Mouse (Mus musculus): ENCODE measurements around the gene Fam222b. TPM values are rescaled to one million over a fixed set of nuclear protein-coding genes. Genes with fewer than 3 reads are reported as not detected.

Gene Fam222b
- total RNA-seq, 2 experiments from 2014 or later, result 3.9 to 10.2 TPM

DNA sequence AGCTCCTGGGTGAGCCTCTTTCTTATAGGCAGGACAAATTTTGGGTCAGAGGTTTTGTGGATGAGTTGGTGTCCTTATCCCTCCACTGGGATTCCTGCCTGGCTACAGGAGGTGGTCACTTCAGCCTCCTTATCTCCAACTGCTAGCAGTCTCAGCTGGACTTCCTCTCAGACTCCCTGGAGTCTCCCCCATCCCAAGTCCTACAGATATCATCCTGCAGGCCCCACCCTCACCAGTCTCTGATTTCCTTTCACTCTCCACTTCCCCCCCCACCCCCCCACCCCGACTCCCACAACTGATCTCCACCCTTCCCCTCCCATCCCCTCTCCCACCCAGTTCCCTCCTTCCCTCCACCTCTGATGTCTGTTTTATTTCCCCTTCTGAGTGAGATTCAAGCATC lies 10.9 kb upstream of the Fam222b start:
- no peak for ATAC-seq (replicated peaks; ENCODE audit: low FRiP score, low TSS enrichment, poor library complexity, severe bottlenecking)

GRCm38 (mm10) chr11:78086925-78087479 lies 7.5 kb upstream of the Fam222b start:
- ATAC-seq (replicated peaks; ENCODE audit: low FRiP score, low TSS enrichment, poor library complexity, severe bottlenecking), result no peak

DNA sequence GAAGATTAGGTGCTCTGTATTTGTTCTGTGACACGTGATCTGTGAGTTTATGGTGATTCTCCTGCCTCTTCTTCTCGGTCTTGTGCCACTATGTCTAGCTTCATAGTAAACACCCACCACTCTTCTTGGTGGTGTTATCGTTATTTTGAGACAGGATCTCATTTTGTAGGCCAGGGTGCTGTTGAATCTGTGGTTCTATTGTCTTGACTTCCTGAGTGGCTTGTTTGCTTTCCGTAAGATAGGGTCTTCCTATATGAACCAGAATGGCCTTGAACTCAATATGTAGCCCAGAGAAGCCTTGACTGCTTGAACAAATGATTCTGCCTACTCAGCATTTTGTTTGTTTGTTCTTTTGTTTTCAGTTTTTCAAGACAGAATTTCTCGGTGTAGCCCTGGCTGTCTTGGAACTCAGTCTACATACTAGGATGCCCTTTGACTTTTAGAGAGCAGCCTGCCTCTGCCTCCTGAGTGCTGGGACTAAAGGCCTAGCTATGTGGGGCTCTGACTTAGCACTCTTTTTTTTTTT lies 6.6 kb upstream of the Fam222b start:
- ATAC-seq (replicated peaks; ENCODE audit: low FRiP score, low TSS enrichment, poor library complexity, severe bottlenecking), result no peak

GRCm38 (mm10) chr11:78094137-78094503 lies 340 bp upstream of the Fam222b start:
- no peak for ATAC-seq (replicated peaks; ENCODE audit: low FRiP score, low TSS enrichment, poor library complexity, severe bottlenecking)

DNA sequence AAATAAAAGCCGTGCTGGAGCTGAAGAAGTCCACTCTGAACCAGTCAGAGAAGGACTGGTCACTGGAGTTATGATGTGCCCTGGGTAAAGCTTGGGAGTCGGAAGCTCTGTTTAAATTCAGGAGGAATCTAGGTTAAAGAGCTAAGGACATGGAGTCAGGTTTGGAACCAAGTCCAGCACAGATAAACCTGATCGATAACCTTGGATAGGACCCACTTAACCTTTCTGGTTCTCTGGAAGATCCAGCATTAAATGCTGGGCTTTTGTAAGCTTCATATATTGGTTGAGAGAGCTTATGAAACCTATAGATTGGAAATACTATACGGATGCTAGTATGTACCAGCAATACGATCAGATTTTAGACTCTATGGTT lies 670 bp downstream of the Fam222b start:
- ATAC-seq (replicated peaks; ENCODE audit: low FRiP score, low TSS enrichment, poor library complexity, severe bottlenecking), result no peak

DNA sequence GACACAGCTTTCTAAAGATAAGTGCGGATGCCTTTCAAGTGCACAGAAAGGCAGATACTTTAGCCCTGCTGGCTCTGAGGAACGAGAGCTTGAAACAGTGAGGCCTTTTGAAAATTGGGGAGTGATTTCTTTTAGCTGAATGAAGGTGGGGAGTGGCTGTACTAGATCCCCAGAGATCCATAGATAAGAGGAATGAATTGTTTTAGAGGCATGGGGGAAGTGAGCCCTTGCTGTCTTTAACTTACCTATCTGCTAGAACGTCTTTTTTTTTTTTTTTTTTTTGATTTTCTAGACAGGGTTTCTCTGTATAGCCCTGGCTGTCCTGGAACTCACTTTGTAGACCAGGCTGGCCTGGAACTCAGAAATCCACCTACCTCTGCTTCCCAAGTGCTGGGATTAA lies 2.6 kb downstream of the Fam222b start:
- no peak for ATAC-seq (replicated peaks; ENCODE audit: low FRiP score, low TSS enrichment, poor library complexity, severe bottlenecking)

- ATAC-seq (replicated peaks; ENCODE audit: low FRiP score, low TSS enrichment, poor library complexity, severe bottlenecking), result no peak
Measured at GRCm38 (mm10) chr11:78100746-78101145, 6.3 kb downstream of the Fam222b start.

- ATAC-seq (replicated peaks; ENCODE audit: low FRiP score, low TSS enrichment, poor library complexity, severe bottlenecking), result no peak
Measured at GRCm38 (mm10) chr11:78102142-78102541, 7.7 kb downstream of the Fam222b start.

DNA sequence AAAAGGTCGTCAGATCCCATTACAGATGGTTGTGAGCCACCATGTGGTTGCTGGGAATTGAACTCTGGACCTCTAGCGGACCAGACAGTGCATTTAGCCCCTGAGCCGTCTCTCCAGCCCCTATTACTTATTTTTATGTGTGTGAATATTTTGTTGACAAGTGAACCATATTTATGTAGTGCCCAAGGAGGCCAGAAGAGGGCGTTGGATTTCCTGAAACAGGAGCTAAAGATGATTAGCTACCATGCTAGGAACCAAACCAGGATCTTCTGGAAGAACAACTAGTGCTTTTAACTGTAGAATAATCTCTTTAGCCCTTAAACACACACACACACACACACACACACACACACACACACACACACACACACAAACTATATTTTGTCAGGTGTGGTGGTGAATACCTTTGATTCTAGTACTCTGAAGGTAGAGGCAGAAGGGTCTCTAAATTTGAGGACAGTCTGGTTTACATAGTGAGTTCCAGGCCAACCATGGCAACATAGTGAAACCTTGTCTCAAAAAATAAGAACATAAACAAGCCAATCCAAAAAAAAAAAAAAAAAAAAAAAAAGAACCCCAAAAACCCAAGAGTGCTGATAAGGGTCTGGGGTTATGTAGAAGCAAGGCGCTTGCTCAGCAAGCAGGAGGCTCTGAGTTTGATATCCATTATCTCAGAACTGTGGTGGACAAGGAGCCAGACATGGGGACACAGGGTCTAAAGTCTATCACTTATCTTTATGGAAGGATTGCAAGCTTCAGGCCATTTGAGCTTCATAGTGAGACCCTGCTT lies 8.7 kb downstream of the Fam222b start:
- ATAC-seq (replicated peaks; ENCODE audit: low FRiP score, low TSS enrichment, poor library complexity, severe bottlenecking), result peak; percentile 44; the same call in 1 of the 2 replicates

DNA sequence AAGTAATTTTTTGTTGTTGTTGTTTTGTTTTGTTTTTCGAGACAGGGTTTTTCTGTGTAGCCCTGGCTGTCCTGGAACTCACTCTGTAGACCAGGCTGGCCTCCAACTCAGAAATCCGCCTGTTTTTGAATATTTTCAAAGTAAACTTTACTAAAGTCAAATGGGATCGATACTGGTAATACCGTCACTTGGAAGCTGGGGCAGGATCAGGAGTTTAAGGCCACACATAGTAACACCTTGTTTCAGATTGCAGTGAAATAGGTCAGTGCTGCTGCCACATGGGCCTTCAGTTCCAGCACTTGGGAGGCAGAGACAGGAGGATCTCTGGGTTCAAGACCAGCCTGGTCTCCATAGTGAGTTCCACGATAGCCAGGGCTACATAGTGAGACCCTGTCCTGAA lies 10.0 kb downstream of the Fam222b start:
- no peak for ATAC-seq (replicated peaks; ENCODE audit: low FRiP score, low TSS enrichment, poor library complexity, severe bottlenecking)

DNA sequence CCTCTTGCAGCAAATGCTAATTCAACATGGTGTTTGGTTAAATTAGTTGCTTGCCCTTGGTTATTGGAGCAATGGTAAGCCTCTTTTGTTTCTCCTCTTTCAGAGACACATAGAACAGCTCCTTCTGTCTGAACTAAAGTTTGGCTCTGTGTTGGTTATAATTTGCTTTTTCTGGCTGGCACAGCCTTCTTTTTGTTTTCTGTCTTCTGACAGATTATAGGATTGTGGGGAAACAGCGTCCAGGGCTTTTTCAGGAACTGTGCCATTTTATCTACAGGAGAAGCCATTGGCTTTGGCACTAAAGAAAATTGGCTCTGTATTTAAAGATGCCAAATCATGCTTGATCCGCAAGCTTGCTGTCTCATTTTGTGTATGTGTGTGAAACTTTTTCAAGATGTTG lies 19.2 kb downstream of the Fam222b start:
- no peak for ATAC-seq (replicated peaks; ENCODE audit: low FRiP score, low TSS enrichment, poor library complexity, severe bottlenecking)

DNA sequence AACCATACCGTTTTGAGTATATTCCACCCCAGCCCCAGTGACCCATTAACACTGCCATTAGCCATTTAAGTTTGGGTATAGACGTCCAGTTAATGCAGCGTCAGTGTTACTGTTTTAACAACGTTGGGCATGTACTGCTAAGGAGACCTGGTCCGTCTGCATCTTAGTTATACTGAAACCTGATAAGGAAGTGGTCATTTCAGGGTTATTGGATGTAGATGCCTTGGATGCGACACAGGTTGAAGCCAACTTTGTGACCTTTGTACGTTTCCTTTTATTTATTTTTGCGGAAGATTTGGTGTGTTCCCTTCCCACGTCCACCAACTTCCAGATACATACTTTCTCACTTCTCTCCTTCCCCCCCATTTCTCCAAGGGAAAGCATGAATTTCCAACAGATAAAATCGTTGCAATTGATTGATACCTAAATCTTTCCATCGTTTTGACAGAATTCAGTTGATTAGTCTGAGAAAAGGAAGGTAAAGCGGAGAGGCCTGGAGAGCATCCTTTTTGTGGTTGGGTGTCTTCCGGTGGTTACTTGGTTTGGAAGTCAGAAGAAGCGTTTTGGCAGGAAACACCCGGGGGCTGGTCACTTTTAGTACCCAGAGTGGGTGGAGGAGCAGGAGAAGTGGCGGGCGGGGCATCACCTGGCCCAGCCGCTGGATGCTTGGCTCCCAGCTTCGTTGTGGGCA lies 20.4 kb downstream of the Fam222b start:
- ATAC-seq (replicated peaks; ENCODE audit: low FRiP score, low TSS enrichment, poor library complexity, severe bottlenecking), result no peak

- peak; percentile 98 for ATAC-seq (replicated peaks; ENCODE audit: low FRiP score, low TSS enrichment, poor library complexity, severe bottlenecking)
Measured at GRCm38 (mm10) chr11:78115367-78116145, 21.1 kb downstream of the Fam222b start.

- 0 out of 2 replicates have a peak, but pooled peaks have one; percentile 4 for ATAC-seq (replicated peaks; ENCODE audit: low FRiP score, low TSS enrichment, poor library complexity, severe bottlenecking)
Measured at GRCm38 (mm10) chr11:78116146-78116410, 21.6 kb downstream of the Fam222b start.

- ATAC-seq (replicated peaks; ENCODE audit: low FRiP score, low TSS enrichment, poor library complexity, severe bottlenecking), result no peak
Measured at GRCm38 (mm10) chr11:78118467-78118866, 24.0 kb downstream of the Fam222b start.

- ATAC-seq (replicated peaks; ENCODE audit: low FRiP score, low TSS enrichment, poor library complexity, severe bottlenecking), result no peak
Measured at GRCm38 (mm10) chr11:78119898-78120297, 25.4 kb downstream of the Fam222b start.

GRCm38 (mm10) chr11:78121176-78121575 lies 26.7 kb downstream of the Fam222b start:
- ATAC-seq (replicated peaks; ENCODE audit: low FRiP score, low TSS enrichment, poor library complexity, severe bottlenecking), result no peak

- ATAC-seq (replicated peaks; ENCODE audit: low FRiP score, low TSS enrichment, poor library complexity, severe bottlenecking), result no peak
Measured at GRCm38 (mm10) chr11:78122815-78123214, 28.4 kb downstream of the Fam222b start.

DNA sequence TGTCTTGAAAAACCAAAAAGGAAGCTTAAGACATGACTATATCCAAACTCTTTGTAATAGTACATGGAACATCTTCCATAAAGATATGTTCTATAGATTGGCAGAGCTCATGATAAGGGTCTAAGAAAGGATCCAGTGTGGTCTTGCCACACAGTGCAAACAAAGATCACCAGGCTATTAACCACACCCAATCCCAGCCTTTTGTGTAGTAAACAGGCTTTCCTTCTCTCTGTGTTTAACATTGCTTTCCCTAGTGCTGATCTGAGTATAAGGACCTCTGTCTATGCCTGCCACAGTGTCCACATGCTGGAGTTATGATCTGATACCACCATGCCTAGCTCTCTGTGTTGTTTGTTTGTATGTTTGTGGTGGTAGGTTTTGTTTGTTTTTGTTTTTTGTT lies 29.3 kb downstream of the Fam222b start:
- peak; percentile 40; the same call in 1 of the 2 replicates for ATAC-seq (replicated peaks; ENCODE audit: low FRiP score, low TSS enrichment, poor library complexity, severe bottlenecking)

DNA sequence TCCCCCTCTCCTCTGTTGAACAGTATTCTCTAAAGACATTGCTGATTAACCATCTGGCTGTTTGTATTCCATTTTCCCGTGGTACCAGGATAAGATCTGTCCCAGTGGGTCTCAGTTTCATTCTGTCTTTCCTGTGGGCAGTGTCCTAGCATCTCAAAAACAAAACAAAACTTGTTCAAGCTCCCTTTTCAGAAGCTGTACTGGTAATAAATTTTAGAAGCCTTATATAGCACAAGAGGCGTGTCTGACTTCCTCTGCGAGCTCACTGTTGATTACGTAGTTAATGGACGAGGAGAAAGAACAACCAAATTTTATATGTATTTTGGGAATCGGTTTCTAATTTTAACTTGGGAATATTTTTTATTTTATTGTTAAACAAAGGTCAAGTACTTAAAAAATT lies 31.2 kb downstream of the Fam222b start:
- ATAC-seq (replicated peaks; ENCODE audit: low FRiP score, low TSS enrichment, poor library complexity, severe bottlenecking), result peak; percentile 20; the same call in 1 of the 2 replicates
